8 mouse cellular contexts compared by ENCODE assay signal in the genomic region with DNA sequence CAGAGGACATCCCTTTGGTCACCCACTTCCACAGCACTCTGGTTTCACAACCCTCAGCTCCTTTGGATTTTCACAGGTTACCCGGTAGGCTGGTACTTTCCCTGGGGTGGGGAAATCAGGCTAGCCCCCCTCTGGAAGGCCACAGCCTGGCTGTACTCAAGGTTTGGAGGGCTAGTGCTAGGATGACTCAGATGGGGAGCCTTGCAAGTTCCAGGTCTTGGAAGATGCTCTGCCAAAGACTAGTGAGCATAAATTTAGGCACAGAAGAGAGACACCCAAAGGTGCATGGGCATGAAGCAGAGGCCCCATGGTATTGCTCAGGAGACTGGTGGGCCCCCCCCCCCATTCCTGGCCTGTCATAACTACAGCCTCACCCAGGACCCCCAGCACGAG. TPM values are rescaled to one million over a fixed set of nuclear protein-coding genes. Genes with fewer than 3 reads are reported as not detected.
DNase-seq lines count a peak whose midpoint lies in the region; ATAC-seq and TF ChIP-seq lines count a peak whose summit lies in the region.

No protein-coding gene starts in this region.

- no peak for DNase-seq in gastrocnemius, adult 2 months
- DNase-seq in gastrocnemius, postnatal 25 days, result no peak
- DNase-seq in urinary bladder, adult 2 months (ENCODE audit: low spot score), result peak; percentile 18
- DNase-seq in urinary bladder, postnatal 36 days (ENCODE audit: low spot score in 2 of 2), result no peak
- no peak for DNase-seq in liver, embryonic 11.5 days (ENCODE audit: low spot score)
- no peak for DNase-seq in spleen, adult 12 weeks (ENCODE audit: low spot score)
- DNase-seq in kidney, adult 9 months, result no peak
- no peak for DNase-seq in thymus, adult 18-20 months

- H3K9me3 ChIP-seq in liver, embryonic 11.5 days (ENCODE audit: control insufficient read depth, low read length), result no peaks in the 10 kb centered on the region

- peak overlapping the region; percentile 91 for H3K4me3 ChIP-seq in gastrocnemius, adult 2 months
- H3K4me3 ChIP-seq in liver, embryonic 11.5 days (ENCODE audit: low read depth, low read length), result peak overlapping the region; percentile 56

- H3K4me1 ChIP-seq in liver, embryonic 11.5 days (replicated peaks; ENCODE audit: control insufficient read depth, insufficient read depth, low read length), result peaks cover 10% of the 10 kb centered on the region

- no peaks in the 10 kb centered on the region for H3K36me3 ChIP-seq in liver, embryonic 11.5 days (ENCODE audit: control insufficient read depth, insufficient read depth, low read length)

- intact Hi-C loops in gastrocnemius, adult 2 months (cut with DNase I), result loop anchor here (5.0 kb wide), 1 partner anchor 168 kb away; no protein-coding TSS in a partner anchor

- H3K9ac ChIP-seq in liver, embryonic 11.5 days (ENCODE audit: low read depth, low read length), result no peak overlapping the region

- no peak for ATAC-seq in liver, embryonic 11.5 days (replicated peaks; ENCODE audit: low FRiP score)

- no peak for TF ChIP-seq CTCF in gastrocnemius, adult 2 months (IDR thresholded peaks at IDR 0.05)

- WGBS in liver, embryonic 11.5 days, result 34% methylated on average over 2 of the region's 2 CpGs

- peaks cover 83% of the 10 kb centered on the region for H3K27me3 ChIP-seq in liver, embryonic 11.5 days (replicated peaks; ENCODE audit: control insufficient read depth, insufficient read depth, low read length)

- H3K27ac ChIP-seq in gastrocnemius, adult 2 months, result peak overlapping the region; percentile 82
- no peak overlapping the region for H3K27ac ChIP-seq in liver, embryonic 11.5 days (ENCODE audit: low read depth, low read length)

- peak overlapping the region; percentile 75 for H3K4me2 ChIP-seq in liver, embryonic 11.5 days

RNA-seq across cellular contexts. Expression of gene Sept5, which starts 0.8 kb away (rescaled TPM):
- total RNA-seq in gastrocnemius, adult 2 months (2021), result 1 to 10 TPM; 3.1 to 6.1 TPM
- total RNA-seq in gastrocnemius, postnatal 25 days (2021), result 1 to 10 TPM; 5.5 to 5.8 TPM
- 44.7 and 46.4 TPM in 2 replicates for polyA plus RNA-seq in urinary bladder, adult 2 months (2012; rRNA removed)
- polyA plus RNA-seq in liver, embryonic 11.5 days (2014; fragmentation: Nextera tagmentation; extraction: Ambion mirVana), result 6.0 and 6.2 TPM in 2 replicates

RNA-seq across cellular contexts. Expression of gene Gm49601, which starts 2.7 kb away (rescaled TPM):
- total RNA-seq in gastrocnemius, adult 2 months (2021), result 1 to 10 TPM in 1 of 2 experiments, under 1 TPM in 1; 0.61 to 1.1 TPM
- total RNA-seq in gastrocnemius, postnatal 25 days (2021), result 1 to 10 TPM; 1.3 to 2.4 TPM
- polyA plus RNA-seq in urinary bladder, adult 2 months (2012; rRNA removed), result 11.8 and 15.0 TPM in 2 replicates
- polyA plus RNA-seq in liver, embryonic 11.5 days (2014; fragmentation: Nextera tagmentation; extraction: Ambion mirVana), result not detected in 2 replicates

RNA-seq across cellular contexts. Expression of gene Gp1bb, which starts 6.7 kb away (rescaled TPM):
- not detected for total RNA-seq in gastrocnemius, adult 2 months (2021)
- total RNA-seq in gastrocnemius, postnatal 25 days (2021), result under 1 TPM in 1 of 2 experiments, not detected in 1; 0.28 TPM
- polyA plus RNA-seq in urinary bladder, adult 2 months (2012; rRNA removed), result 0.55 and 0.59 TPM in 2 replicates
- polyA plus RNA-seq in liver, embryonic 11.5 days (2014; fragmentation: Nextera tagmentation; extraction: Ambion mirVana), result 42.4 and 46.3 TPM in 2 replicates

RNA-seq across cellular contexts. Expression of gene Tbx1, which starts 38.5 kb away (rescaled TPM):
- total RNA-seq in gastrocnemius, adult 2 months (2021), result 1 to 10 TPM; 1.2 to 4.7 TPM
- 10 to 100 TPM in 1 of 2 experiments, 1 to 10 TPM in 1; 5.3 to 42.0 TPM for total RNA-seq in gastrocnemius, postnatal 25 days (2021)
- 2.0 and 4.1 TPM in 2 replicates for polyA plus RNA-seq in urinary bladder, adult 2 months (2012; rRNA removed)
- 0.17 and 0.43 TPM in 2 replicates for polyA plus RNA-seq in liver, embryonic 11.5 days (2014; fragmentation: Nextera tagmentation; extraction: Ambion mirVana)
